Mouse (Mus musculus): ENCODE results near the gene Cptp.
A peak's percentile ranks its signal among the peaks of the same experiment; 100 is the strongest.

Cptp gene

DNA sequence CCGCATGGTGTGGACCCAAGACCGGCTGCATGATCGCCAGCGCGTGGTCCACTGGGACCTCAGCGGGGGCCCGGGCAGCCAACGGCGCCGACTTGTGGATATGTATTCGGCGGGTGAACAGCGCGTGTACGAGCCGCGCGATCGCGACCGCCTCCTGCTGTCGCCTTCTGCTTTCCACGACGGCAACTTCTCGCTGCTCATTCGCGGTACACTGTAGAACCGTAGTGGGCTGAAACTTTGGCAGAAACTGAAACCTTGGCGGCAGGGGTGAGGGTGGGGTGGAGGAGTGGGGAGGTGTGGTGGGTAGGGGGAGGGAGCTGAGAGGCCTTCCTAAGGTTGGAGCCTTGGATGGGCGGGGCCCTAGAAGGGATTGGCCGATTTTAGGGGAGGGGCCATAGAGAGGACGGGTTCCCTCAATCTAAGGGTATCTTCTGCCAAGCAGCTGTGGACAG is 28.2 kb downstream of the Cptp start:
- DNase-seq (ENCODE audit: low spot score): peak; percentile 59

DNA sequence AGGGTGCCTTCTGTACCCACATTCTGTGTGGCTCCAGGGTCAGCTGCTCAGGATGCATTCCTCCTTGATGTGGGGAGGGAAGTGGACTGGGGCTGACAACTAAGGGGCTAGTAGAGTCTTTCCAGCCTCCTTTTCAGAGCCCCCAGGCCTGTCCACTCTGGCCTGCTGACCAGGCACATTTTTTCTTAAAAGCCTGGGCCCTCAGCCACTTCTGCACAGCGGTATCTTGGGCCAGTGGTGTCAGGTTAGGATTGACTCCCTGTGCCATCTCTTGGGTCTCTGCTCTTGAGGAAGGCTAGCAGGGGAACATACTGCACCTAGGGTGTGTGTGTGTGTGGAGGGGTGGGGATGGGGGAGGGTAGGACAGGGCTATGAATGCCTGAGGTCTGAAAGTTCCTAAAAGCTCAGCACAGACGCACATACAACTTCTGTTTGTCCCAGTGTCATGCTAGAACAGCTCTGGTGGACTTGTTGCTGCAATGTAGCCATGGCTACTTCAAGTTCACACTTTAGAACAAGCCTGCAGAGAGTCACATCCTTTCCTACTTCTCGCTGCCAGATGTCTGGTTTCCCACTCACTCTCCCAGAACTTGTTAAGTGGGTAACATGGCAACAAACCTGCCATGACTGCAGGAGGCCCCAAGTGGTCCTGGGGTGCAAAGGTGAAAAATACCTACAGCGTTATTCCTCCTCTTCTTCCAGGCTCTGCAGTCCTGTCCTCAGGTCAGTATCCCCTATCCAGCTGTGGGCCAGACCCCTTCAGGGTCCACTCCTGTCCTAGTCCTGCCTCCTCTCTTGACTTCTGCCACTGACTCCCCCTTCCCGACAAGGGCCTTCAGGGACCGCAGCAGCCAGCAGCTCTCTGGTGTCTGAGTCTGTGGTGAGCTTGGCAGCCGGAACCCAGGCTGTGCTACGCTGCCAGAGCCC is 28.9 kb downstream of the Cptp start:
- no peak for DNase-seq (ENCODE audit: low spot score)

DNA sequence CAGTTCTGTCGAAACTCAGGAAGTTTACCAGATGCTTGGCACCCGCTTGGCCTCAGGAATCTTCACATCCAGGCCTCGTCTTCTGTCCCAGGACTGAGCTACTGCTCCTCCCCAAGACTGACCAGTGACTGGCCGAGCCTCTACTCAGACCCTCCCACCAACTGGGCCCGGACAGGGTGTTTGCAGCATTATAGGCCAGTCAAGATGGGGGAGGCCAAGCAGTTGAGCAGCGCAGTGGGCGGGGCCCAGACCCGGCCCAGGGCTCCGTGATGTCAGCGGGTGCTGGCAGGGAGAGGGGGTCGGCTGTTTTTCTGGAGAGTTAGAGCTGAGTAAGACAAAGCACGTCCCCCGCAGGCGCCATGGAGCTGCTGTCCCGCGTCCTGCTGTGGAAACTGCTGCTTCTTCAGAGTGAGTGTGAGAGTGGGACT is 29.7 kb downstream of the Cptp start, which contains the start of gene Mxra8:
Gene Mxra8, plus strand, starts transcription at position 198 of the 428 bp plus-strand sequence.
- no peak for DNase-seq (ENCODE audit: low spot score)

DNA sequence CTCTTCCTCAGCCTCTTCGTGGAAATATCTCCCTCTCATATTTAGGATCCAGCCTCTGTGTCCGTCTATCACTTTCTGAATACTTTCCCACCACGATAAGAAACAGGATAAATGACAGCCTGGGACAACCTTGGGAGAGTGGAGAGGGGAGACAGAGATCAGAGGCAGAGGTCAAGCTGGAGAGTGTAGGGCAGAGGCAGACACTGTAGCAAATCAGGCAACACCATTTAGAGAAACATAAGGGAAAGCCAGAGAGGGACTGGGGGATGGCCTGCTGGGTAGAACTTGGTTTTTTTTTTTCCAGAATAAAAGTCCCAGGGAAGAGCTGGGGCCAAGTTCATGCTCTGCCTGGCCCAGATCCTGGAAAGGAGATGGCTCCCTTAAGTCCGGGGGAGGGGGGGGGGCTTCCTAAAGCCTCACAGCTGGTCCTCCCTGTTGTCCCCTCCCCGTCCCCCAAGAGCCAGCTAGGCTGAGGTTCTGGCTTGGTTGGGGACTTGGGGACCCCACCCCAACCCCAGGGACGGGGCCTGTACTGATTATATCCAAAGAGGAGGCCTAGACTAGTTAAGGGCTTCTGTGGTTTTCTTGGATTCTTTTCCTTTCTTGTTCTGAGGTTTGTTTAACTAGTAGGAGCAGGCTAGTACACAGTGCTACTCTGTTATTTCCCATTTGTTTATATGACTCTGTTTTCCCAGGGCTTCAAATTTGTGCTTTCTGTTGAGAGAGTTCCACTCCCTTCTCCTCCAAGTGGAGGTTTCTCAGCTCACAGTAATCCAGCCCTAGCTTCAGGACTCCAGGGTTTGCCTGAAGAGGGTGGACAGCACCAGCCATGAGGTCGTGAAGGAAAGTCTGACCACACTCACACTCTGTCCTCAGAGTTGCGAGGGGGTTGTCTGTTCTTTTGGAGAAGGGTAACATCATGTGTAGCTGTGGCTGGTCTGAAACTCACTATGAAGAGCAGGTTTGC is 30.8 kb downstream of the Cptp start:
- no peak for DNase-seq (ENCODE audit: low spot score)

DNA sequence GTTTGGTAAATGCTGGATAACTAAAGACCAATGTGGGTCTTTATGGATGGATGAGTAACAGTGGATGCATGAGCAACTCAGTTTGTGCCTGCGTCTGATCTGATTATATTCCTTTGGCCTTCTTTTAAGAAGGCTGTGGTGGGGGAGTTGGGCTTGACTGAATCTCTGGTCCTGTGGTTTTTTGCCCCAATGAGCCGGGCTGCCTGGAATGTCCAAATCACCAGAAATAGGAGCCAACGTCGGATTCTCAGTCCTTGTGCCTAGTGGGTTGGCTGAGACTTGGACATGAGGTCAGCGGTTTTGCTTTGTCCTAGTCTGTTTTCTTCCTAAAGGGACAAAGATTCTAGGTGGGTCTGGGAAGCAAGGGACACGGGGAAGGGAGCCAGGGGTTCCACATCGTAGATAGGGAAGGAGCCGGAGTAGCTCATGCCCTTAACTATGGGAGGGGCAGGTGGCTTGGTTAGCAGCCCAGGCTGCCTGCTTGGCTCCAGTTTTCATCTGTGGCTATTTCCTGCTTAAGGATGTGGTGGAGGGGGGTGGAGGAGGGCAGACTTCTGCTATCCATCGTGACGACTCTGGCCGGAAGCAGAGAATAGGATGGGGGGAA is 31.7 kb downstream of the Cptp start:
- DNase-seq (ENCODE audit: low spot score): no peak

DNA sequence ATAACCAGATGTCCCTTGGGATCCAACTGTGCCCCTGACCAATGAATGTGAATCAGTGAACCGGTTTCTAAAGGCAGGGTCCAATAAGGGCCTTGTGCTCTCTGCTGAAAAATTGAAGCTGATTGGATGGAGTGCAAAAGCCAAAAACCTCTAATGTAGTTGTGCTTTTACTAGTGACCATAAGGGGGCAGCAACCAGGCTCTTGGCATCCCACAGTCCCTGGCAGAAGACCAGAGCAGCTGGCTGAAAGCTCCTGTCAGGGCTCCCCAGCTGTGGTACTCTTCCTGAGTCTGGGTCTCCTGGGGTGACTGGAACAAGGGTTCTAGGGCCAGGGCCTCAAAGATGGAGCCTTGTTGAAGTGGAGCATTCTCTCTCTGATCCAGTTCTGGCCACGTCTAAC is 35.4 kb downstream of the Cptp start:
- no peak for DNase-seq (ENCODE audit: low spot score)

DNA sequence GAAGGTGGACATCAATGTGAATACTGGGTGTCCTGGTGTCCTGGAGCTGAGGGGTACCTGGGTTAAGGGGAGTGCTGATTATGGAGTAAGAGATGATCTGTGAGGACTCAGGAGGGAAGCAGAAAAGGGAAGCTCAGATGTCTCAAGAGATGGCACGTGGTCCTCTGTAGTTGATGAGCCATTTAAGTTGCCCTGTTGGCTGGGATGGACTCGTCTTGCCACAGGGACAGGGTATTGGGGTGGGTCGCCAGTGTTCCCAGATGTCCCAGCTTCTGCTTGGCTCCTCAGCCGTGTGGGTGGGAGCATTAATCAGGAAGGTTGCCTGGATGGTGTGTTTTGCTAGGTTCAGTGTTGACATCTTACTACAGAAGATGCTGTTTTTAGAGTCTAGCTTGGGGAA is 36.0 kb downstream of the Cptp start:
- DNase-seq (ENCODE audit: low spot score): no peak

DNA sequence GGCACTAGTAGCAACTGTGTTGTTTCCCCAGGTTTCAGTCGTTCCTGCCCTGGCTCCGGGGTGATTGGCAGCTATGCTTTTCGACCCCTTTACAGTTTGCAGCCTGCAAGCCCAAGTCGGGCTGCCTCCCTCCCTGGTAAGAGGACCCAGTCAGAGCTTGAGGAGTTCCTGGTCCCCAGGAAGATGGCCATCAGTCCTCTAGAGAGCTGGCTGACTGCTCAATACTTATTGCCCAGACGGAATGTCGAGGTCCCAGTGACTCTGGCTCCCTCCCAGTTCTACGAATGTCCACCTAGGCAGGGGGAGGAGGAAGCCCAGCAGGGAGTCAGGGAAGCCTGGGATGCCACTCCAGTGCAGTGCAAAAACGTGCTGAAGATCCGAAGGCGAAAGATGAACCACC is 36.9 kb downstream of the Cptp start:
- no peak for DNase-seq (ENCODE audit: low spot score)

DNA sequence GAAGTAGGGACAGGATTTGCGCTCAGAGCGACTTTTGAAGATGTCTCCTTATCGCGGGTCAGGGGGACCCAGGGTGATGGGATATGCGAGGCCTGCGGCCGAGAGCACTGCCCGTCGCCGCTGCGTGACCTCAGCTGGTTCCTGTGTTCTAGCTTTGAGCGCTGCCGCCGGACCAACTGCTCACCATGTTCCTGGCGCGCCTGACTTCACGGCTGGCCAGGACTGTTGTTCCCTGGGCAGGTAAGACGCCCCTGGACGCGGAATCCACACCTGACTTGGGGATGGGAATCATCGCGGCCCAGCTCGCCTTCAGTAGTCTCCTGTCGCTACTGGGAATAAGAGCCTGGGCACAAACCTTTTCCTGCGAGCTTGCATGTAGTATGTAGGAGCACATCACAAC is 37.4 kb downstream of the Cptp start:
- DNase-seq (ENCODE audit: low spot score): no peak

DNA sequence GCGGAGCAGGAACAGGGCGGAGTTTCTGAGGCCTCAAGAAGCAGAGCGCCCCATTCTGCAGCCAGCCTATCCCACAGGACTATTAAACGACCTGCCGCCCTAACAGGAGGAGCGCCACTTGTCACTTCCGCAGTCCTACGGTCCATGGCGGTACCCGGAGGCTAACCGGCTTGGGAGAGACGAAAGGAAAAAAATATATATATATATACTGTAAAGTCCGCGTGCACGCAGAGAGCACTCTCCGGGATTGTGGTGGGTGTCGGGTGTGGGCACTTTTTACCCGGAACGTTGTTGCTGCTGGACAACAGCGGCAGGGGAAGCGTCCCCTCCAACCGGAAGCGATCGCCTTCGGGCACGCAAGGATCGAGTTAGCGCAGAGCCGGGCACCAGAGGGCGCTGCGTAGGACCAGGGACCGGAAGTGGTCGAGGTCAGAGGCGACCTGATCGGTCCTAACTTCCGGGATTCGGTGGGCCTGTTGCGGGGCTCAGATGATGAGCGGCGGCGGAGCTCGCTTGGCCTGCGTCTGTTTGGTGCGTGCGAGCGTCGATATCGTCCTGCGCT is 38.0 kb downstream of the Cptp start, which contains the start of gene Aurkaip1:
Gene Aurkaip1, plus strand, starts transcription at position 68 of the 562 bp plus-strand sequence.
- peak; percentile 93 for DNase-seq (ENCODE audit: low spot score)

DNA sequence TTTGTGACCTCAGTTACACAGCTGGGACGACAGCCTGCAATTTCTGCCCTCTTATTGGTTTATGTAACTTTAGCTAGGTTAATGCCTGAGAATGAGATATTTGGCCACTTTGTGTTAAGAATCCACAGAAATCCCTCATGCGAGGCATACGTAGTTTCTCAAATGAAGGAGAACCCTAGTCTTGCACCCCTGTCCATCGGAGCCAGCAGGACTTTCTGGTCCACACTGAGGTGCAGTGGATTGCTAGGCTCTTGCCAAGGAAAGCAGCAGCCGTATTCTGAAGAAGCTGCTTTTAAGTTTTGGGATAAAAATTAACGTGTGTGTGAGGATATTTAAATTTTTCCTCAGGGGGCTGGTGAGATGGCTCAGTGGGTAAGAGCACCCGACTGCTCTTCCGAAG is 38.6 kb downstream of the Cptp start:
- DNase-seq (ENCODE audit: low spot score): no peak

DNA sequence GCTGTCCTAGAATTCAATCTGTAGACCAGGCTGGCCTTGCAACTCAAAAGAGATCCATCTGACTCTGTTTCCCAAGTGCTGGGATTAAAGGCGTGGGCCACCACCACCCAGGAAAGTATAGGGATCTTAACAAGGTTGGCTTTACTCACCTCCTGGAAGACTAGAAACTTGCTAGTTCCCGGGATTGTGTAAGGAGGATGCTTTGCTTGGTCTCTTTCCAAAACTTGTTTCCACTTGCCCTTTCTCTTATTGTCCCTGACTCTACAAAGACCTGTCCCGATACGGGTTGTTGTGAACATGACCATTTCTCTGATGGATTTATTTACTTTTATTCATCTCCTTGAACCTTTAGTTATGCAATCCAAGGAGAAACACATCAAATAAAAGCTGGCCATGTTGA is 39.4 kb downstream of the Cptp start:
- DNase-seq (ENCODE audit: low spot score): no peak

DNA sequence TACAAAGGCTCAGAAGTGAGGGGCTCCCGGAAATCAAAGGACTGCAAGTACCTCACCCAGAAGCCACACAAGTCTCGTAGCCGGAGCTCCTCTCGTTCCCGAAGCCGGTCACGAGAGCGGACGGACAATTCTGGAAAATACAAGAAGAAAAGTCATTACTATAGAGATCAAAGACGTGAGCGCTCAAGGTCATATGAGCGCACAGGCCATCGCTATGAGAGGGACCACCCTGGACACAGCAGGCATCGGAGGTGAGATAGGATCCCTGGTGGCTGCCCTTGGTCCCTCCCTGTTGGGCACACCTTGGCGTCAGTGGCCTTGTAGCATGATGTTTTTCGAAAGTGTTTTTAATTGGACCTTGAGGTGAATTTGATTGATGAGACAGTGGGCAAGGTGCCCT is 45.8 kb downstream of the Cptp start:
- DNase-seq (ENCODE audit: low spot score): no peak

DNA sequence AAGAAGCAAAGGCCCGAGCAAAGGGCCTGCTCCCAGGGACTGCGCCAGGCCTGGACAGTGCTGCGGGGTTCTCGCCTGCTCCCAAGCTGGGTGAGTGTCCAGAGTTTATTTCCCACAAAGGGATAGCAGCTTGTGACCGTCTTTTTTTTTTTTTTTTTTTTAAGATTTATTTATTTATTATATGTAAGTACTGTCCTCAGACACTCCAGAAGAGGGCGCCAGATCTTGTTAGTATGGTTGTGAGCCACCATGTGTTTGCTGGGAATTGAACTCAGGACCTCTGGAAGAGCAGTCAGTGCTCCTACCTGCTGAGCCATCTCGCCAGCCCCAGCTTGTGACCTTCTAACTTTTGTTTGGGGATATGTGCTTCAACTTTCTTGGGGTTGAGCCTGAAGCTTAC is 48.2 kb downstream of the Cptp start:
- DNase-seq (ENCODE audit: low spot score): no peak

DNA sequence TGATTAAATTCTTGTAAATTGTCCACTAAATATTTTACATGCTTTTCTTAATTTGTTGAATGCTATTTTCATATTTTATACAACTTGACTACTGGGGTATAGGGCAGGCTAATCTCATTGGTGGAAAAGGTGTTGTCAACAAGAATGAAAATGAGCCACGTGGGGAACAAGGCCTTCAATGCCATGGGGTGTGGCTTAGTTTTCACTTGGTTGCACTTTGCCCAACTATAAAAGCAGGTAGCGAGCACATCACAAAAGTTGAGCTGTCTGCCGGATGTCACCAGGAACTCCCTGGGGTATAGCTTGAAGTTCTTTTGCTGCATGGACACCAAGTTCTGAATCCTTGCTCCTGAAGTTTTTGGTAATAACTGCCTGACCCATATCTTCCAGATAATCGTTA is 51.7 kb downstream of the Cptp start:
- DNase-seq (ENCODE audit: low spot score): no peak
